ENCODE assay signal across 10 mouse cellular contexts in the genomic region with DNA sequence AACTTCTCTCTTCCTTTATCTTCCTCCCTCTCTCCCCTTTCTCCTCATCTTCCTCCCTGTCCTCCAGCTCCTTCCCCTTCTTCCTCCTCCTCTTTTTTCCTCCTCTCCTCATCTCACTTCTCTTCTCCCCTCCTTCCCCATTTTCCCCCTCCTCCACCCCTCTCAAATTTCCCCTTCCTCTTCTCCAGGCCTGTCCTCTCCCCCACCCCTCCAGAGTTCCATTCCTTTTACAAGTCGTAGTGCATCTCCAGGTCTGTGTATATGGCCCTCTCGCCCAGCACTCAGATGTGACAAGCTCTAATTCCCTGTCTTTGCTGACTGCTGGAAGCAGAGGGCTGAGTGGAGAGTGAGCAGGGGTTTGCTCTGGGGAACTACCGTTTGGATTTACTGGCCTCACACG. TPM values are rescaled to one million over a fixed set of nuclear protein-coding genes. Genes with fewer than 3 reads are reported as not detected.
DNase-seq lines count a peak whose midpoint lies in the region; ATAC-seq and TF ChIP-seq lines count a peak whose summit lies in the region.
"Had no signal": no experiment of that assay in that cellular context is flagged by ENCODE, and none has a peak within 500 bp of the region (broad histone marks: within the 10 kb centered on the region; RNA-seq: fewer than 3 reads in every experiment).

No protein-coding gene starts in this region.

- H3K9me3 ChIP-seq in heart, embryonic 14.5 days (ENCODE audit: control insufficient read depth, low read length), result no peaks in the 10 kb centered on the region
- no peaks in the 10 kb centered on the region for H3K9me3 ChIP-seq in embryonic facial prominence, embryonic 11.5 days (replicated peaks; ENCODE audit: control insufficient read depth, low read length)
- H3K9me3 ChIP-seq in forebrain, postnatal 0 days (ENCODE audit: low read length), result no peaks in the 10 kb centered on the region
- no peaks in the 10 kb centered on the region for H3K9me3 ChIP-seq in midbrain, embryonic 13.5 days
- no peaks in the 10 kb centered on the region for H3K9me3 ChIP-seq in liver, postnatal 0 days (ENCODE audit: low read length)
- H3K9me3 ChIP-seq: megakaryocyte, embryonic 14.5 days had no signal

- H3K36me3 ChIP-seq in heart, embryonic 14.5 days (ENCODE audit: control insufficient read depth, insufficient read depth, low read length), result no peaks in the 10 kb centered on the region
- no peaks in the 10 kb centered on the region for H3K36me3 ChIP-seq in embryonic facial prominence, embryonic 11.5 days (replicated peaks; ENCODE audit: control insufficient read depth, insufficient read depth, low read depth, low read length)
- H3K36me3 ChIP-seq in forebrain, postnatal 0 days (ENCODE audit: insufficient read depth), result no peaks in the 10 kb centered on the region
- H3K36me3 ChIP-seq in midbrain, embryonic 13.5 days, result no peaks in the 10 kb centered on the region
- H3K36me3 ChIP-seq in liver, postnatal 0 days (replicated peaks; ENCODE audit: insufficient read depth, low read length), result no peaks in the 10 kb centered on the region

- H3K4me3 ChIP-seq in heart, embryonic 14.5 days (ENCODE audit: control insufficient read depth in 1 of 2, insufficient read depth in 1 of 2, low read depth in 1 of 2, low read length in 2 of 2), result no peak overlapping the region
- H3K4me3 ChIP-seq in embryonic facial prominence, embryonic 11.5 days (ENCODE audit: low read depth, low read length), result no peak overlapping the region
- H3K4me3 ChIP-seq in forebrain, postnatal 0 days (ENCODE audit: low read depth, low read length), result no peak overlapping the region
- H3K4me3 ChIP-seq in midbrain, embryonic 13.5 days (replicated peaks), result no peak overlapping the region
- H3K4me3 ChIP-seq in layer of hippocampus, adult 2 months, result no peak overlapping the region
- no peak overlapping the region for H3K4me3 ChIP-seq in liver, postnatal 0 days (ENCODE audit: low read depth, low read length)
- H3K4me3 ChIP-seq: megakaryocyte, embryonic 14.5 days had no signal

- no peak for TF ChIP-seq CTCF in forebrain, postnatal 0 days (IDR thresholded peaks at IDR 0.05; ENCODE audit: low read depth)
- TF ChIP-seq CTCF in layer of hippocampus, adult 2 months (conservative IDR thresholded peaks at IDR 0.05), result no peak
- TF ChIP-seq CTCF in liver, postnatal 0 days (IDR thresholded peaks at IDR 0.05; ENCODE audit: low read depth), result no peak

- peaks cover 20 to 21% of the 10 kb centered on the region in 2 experiments for H3K4me1 ChIP-seq in heart, embryonic 14.5 days (ENCODE audit: control insufficient read depth in 2 of 2, insufficient read depth in 2 of 2, low read length in 2 of 2)
- peaks cover 18% of the 10 kb centered on the region for H3K4me1 ChIP-seq in embryonic facial prominence, embryonic 11.5 days (ENCODE audit: control insufficient read depth, insufficient read depth, low read length)
- peaks cover 23% of the 10 kb centered on the region for H3K4me1 ChIP-seq in forebrain, postnatal 0 days (ENCODE audit: insufficient read depth)
- peaks cover 89% of the 10 kb centered on the region for H3K4me1 ChIP-seq in midbrain, embryonic 13.5 days (replicated peaks)
- peaks cover 24% of the 10 kb centered on the region for H3K4me1 ChIP-seq in liver, postnatal 0 days (ENCODE audit: insufficient read depth)

- intact Hi-C loops in left cerebral cortex, postnatal 36 days (cut with DNase I), result no loop called here

- no peak for ATAC-seq in heart, embryonic 14.5 days (ENCODE audit: insufficient number of reproducible peaks, insufficient read depth, low FRiP score, low read depth)
- ATAC-seq in embryonic facial prominence, embryonic 11.5 days (replicated peaks; ENCODE audit: insufficient number of reproducible peaks, low FRiP score, low TSS enrichment, low read depth), result no peak
- ATAC-seq in forebrain, postnatal 0 days, result no peak
- no peak for ATAC-seq in midbrain, embryonic 13.5 days
- ATAC-seq in liver, postnatal 0 days, result no peak
- ATAC-seq: CD4-positive, CD25-positive, alpha-beta regulatory T cell, adult 4 months had no signal

- 30% methylated on average over 4 of the region's 4 CpGs for WGBS in heart, embryonic 14.5 days
- 4% methylated on average over 4 of the region's 4 CpGs for WGBS in embryonic facial prominence, embryonic 11.5 days
- WGBS in forebrain, postnatal 0 days, result 29% methylated on average over 4 of the region's 4 CpGs
- 7% methylated on average over 4 of the region's 4 CpGs for WGBS in midbrain, embryonic 13.5 days
- 29% methylated on average over 4 of the region's 4 CpGs for WGBS in liver, postnatal 0 days (ENCODE audit: insufficient replicate concordance)

- H3K4me2 ChIP-seq in heart, embryonic 14.5 days (ENCODE audit: low read length), result peak overlapping the region; percentile 53
- H3K4me2 ChIP-seq in embryonic facial prominence, embryonic 11.5 days (ENCODE audit: low read depth, low read length), result peak overlapping the region; percentile 32; the same call in 1 of the 2 replicates
- 0 out of 2 replicates have a peak overlapping the region, but pooled peaks have one; percentile 23 for H3K4me2 ChIP-seq in forebrain, postnatal 0 days (ENCODE audit: low read depth)
- peak overlapping the region; percentile 36 for H3K4me2 ChIP-seq in midbrain, embryonic 13.5 days (replicated peaks)
- no peak overlapping the region for H3K4me2 ChIP-seq in liver, postnatal 0 days (ENCODE audit: low read depth, low read length)

- no peak for TF ChIP-seq EP300 in liver, postnatal 0 days (IDR thresholded peaks at IDR 0.05; ENCODE audit: low read depth)

- no peak for DNase-seq in heart, adult 18-20 months
- DNase-seq in embryonic facial prominence, embryonic 11.5 days (ENCODE audit: low spot score), result peak; percentile 49
- DNase-seq in forebrain, postnatal 0 days, result no peak
- DNase-seq in layer of hippocampus, adult 2 months (ENCODE audit: low spot score in 2 of 2), result no peak
- no peak for DNase-seq in left cerebral cortex, postnatal 36 days (ENCODE audit: low spot score in 2 of 2)
- no peak for DNase-seq in liver, postnatal 0 days

- peaks cover 17% of the 10 kb centered on the region for H3K27me3 ChIP-seq in heart, embryonic 14.5 days (ENCODE audit: control insufficient read depth, insufficient read depth, low read length)
- peaks cover 2% of the 10 kb centered on the region; the same call in 1 of the 2 replicates for H3K27me3 ChIP-seq in embryonic facial prominence, embryonic 11.5 days (ENCODE audit: control insufficient read depth, insufficient read depth, low read length)
- H3K27me3 ChIP-seq in forebrain, postnatal 0 days (ENCODE audit: insufficient read depth, low read length), result no peaks in the 10 kb centered on the region
- peaks cover 43% of the 10 kb centered on the region for H3K27me3 ChIP-seq in midbrain, embryonic 13.5 days
- peaks cover 21% of the 10 kb centered on the region for H3K27me3 ChIP-seq in liver, postnatal 0 days (ENCODE audit: insufficient read depth, low read length)

- H3K27ac ChIP-seq in heart, embryonic 14.5 days (replicated peaks in 1 of 2; ENCODE audit: control insufficient read depth in 1 of 2, insufficient read depth in 1 of 2, low read depth in 2 of 2, low read length in 2 of 2), result no peak overlapping the region
- peak overlapping the region; percentile 49; the same call in 1 of the 2 replicates for H3K27ac ChIP-seq in embryonic facial prominence, embryonic 11.5 days (replicated peaks; ENCODE audit: low read depth, low read length)
- H3K27ac ChIP-seq in forebrain, postnatal 0 days (ENCODE audit: low read depth, low read length), result no peak overlapping the region
- H3K27ac ChIP-seq in midbrain, embryonic 13.5 days, result peak overlapping the region; percentile 84
- H3K27ac ChIP-seq in layer of hippocampus, adult 2 months, result no peak overlapping the region
- no peak overlapping the region for H3K27ac ChIP-seq in liver, postnatal 0 days (ENCODE audit: low read depth)

- H3K9ac ChIP-seq in heart, embryonic 14.5 days (ENCODE audit: low read length), result peak overlapping the region; percentile 61; the same call in 1 of the 2 replicates
- H3K9ac ChIP-seq in embryonic facial prominence, embryonic 11.5 days (replicated peaks; ENCODE audit: low read length), result peak overlapping the region; percentile 39; the same call in 1 of the 2 replicates
- no peak overlapping the region for H3K9ac ChIP-seq in forebrain, postnatal 0 days
- no peak overlapping the region for H3K9ac ChIP-seq in midbrain, embryonic 13.5 days (replicated peaks)
- H3K9ac ChIP-seq in liver, postnatal 0 days (replicated peaks), result no peak overlapping the region

RNA-seq across cellular contexts. Expression of a gene that starts 14.2 kb away (rescaled TPM):
- 50.5 and 53.0 TPM in 2 replicates for polyA plus RNA-seq in heart, embryonic 14.5 days (2014; fragmentation: Nextera tagmentation; extraction: Ambion mirVana)
- 100 to 1,000 TPM; 303 to 332 TPM for total RNA-seq in heart, adult 18-20 months (2021)
- polyA plus RNA-seq in embryonic facial prominence, embryonic 11.5 days (2014; fragmentation: Nextera tagmentation; extraction: Ambion mirVana), result 5.0 and 6.9 TPM in 2 replicates
- total RNA-seq in forebrain, postnatal 0 days (2014; rRNA removed), result 8.1 and 9.4 TPM in 2 replicates
- 8.0 and 8.5 TPM in 2 replicates for polyA plus RNA-seq in forebrain, postnatal 0 days (2015; fragmentation: Nextera tagmentation; extraction: Ambion mirVana)
- 2.9 and 3.0 TPM in 2 replicates for polyA plus RNA-seq in midbrain, embryonic 13.5 days (2015; fragmentation: Nextera tagmentation; extraction: Ambion mirVana)
- 10 to 100 TPM; 20.3 to 22.4 TPM for total RNA-seq in layer of hippocampus, adult 2 months (2021)
- total RNA-seq in left cerebral cortex, postnatal 36 days (2021), result 10 to 100 TPM; 14.1 to 17.6 TPM
- 11.7 and 14.9 TPM in 2 replicates for polyA plus RNA-seq in liver, postnatal 0 days (2015; fragmentation: Nextera tagmentation; extraction: Ambion mirVana)

RNA-seq across cellular contexts. Expression of a gene that starts 31.0 kb away (rescaled TPM):
- 174 and 175 TPM in 2 replicates for polyA plus RNA-seq in heart, embryonic 14.5 days (2014; fragmentation: Nextera tagmentation; extraction: Ambion mirVana)
- total RNA-seq in heart, adult 18-20 months (2021), result 100 to 1,000 TPM; 137 to 160 TPM
- 400 and 412 TPM in 2 replicates for polyA plus RNA-seq in embryonic facial prominence, embryonic 11.5 days (2014; fragmentation: Nextera tagmentation; extraction: Ambion mirVana)
- 124 and 133 TPM in 2 replicates for total RNA-seq in forebrain, postnatal 0 days (2014; rRNA removed)
- 146 and 156 TPM in 2 replicates for polyA plus RNA-seq in forebrain, postnatal 0 days (2015; fragmentation: Nextera tagmentation; extraction: Ambion mirVana)
- polyA plus RNA-seq in midbrain, embryonic 13.5 days (2015; fragmentation: Nextera tagmentation; extraction: Ambion mirVana), result 258 and 273 TPM in 2 replicates
- total RNA-seq in layer of hippocampus, adult 2 months (2021), result 100 to 1,000 TPM; 179 to 195 TPM
- 100 to 1,000 TPM; 179 to 201 TPM for total RNA-seq in left cerebral cortex, postnatal 36 days (2021)
- 47.2 and 51.4 TPM in 2 replicates for polyA plus RNA-seq in liver, postnatal 0 days (2015; fragmentation: Nextera tagmentation; extraction: Ambion mirVana)

RNA-seq across cellular contexts. Expression of a gene that starts 34.8 kb away (rescaled TPM):
- polyA plus RNA-seq in heart, embryonic 14.5 days (2014; fragmentation: Nextera tagmentation; extraction: Ambion mirVana), result 1.4 and 1.5 TPM in 2 replicates
- total RNA-seq in heart, adult 18-20 months (2021), result 1 to 10 TPM in 1 of 2 experiments, under 1 TPM in 1; 0.82 to 1.4 TPM
- polyA plus RNA-seq in embryonic facial prominence, embryonic 11.5 days (2014; fragmentation: Nextera tagmentation; extraction: Ambion mirVana), result 3.0 and 4.4 TPM in 2 replicates
- total RNA-seq in forebrain, postnatal 0 days (2014; rRNA removed), result 8.1 and 8.8 TPM in 2 replicates
- 6.7 and 11.3 TPM in 2 replicates for polyA plus RNA-seq in forebrain, postnatal 0 days (2015; fragmentation: Nextera tagmentation; extraction: Ambion mirVana)
- polyA plus RNA-seq in midbrain, embryonic 13.5 days (2015; fragmentation: Nextera tagmentation; extraction: Ambion mirVana), result 8.3 and 9.2 TPM in 2 replicates
- total RNA-seq in layer of hippocampus, adult 2 months (2021), result 10 to 100 TPM; 17.9 to 19.5 TPM
- 10 to 100 TPM; 36.2 to 41.7 TPM for total RNA-seq in left cerebral cortex, postnatal 36 days (2021)
- 0.12 and 0.21 TPM in 2 replicates for polyA plus RNA-seq in liver, postnatal 0 days (2015; fragmentation: Nextera tagmentation; extraction: Ambion mirVana)

RNA-seq across cellular contexts. Expression of a gene that starts 51.5 kb away (rescaled TPM):
- 5.2 and 6.6 TPM in 2 replicates for polyA plus RNA-seq in heart, embryonic 14.5 days (2014; fragmentation: Nextera tagmentation; extraction: Ambion mirVana)
- total RNA-seq in heart, adult 18-20 months (2021), result 1 to 10 TPM; 4.4 to 6.0 TPM
- 6.3 and 6.6 TPM in 2 replicates for polyA plus RNA-seq in embryonic facial prominence, embryonic 11.5 days (2014; fragmentation: Nextera tagmentation; extraction: Ambion mirVana)
- total RNA-seq in forebrain, postnatal 0 days (2014; rRNA removed), result 4.4 and 6.0 TPM in 2 replicates
- polyA plus RNA-seq in forebrain, postnatal 0 days (2015; fragmentation: Nextera tagmentation; extraction: Ambion mirVana), result 2.6 and 3.6 TPM in 2 replicates
- 3.9 and 4.8 TPM in 2 replicates for polyA plus RNA-seq in midbrain, embryonic 13.5 days (2015; fragmentation: Nextera tagmentation; extraction: Ambion mirVana)
- 1 to 10 TPM; 3.6 to 5.0 TPM for total RNA-seq in layer of hippocampus, adult 2 months (2021)
- 1 to 10 TPM; 3.7 to 4.9 TPM for total RNA-seq in left cerebral cortex, postnatal 36 days (2021)
- 60.5 and 70.2 TPM in 2 replicates for polyA plus RNA-seq in liver, postnatal 0 days (2015; fragmentation: Nextera tagmentation; extraction: Ambion mirVana)

Comparison
In these comparisons a context has a peak if more than half of its experiments do, and no peak if none do; other contexts are left out.
1. H3K27ac ChIP-seq: peak in embryonic facial prominence, embryonic 11.5 days (single experiment) and midbrain, embryonic 13.5 days (single experiment); none in heart, embryonic 14.5 days (0 of 2), forebrain, postnatal 0 days (single experiment), layer of hippocampus, adult 2 months (single experiment) and liver, postnatal 0 days (single experiment).
2. H3K9ac ChIP-seq: peak in heart, embryonic 14.5 days (single experiment) and embryonic facial prominence, embryonic 11.5 days (single experiment); none in forebrain, postnatal 0 days (single experiment), midbrain, embryonic 13.5 days (single experiment) and liver, postnatal 0 days (single experiment).